ENCODE assay signal across 12 mouse cellular contexts in the genomic region with DNA sequence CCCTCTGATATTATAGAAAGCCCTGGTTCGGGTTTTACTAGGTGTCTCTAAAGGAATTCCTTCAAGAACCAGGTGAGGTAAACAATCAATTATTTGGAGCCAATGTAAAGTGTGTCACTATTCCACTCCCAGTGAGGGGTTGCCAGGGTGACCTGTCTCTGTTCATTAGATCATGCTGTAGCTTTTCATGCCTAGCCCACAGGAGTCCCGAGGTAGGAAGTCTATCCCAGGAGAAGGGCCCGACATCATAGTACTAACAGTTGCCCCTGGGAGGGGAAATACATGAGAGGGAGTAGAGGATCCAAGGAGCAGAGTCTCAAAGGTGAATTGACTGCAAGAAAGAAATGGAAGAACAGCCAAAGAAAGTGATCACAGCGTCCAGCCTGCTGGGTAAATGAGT.
A peak's percentile ranks its signal among the peaks of the same experiment; 100 is the strongest.
DNase-seq lines count a peak whose midpoint lies in the region; ATAC-seq lines count a peak whose summit lies in the region.
"Had no signal": no experiment of that assay in that cellular context is flagged by ENCODE, and none has a peak within 500 bp of the region (broad histone marks: within the 10 kb centered on the region; RNA-seq: fewer than 3 reads in every experiment).

No protein-coding gene starts in this region.

- 38% methylated on average over 4 of the region's 4 CpGs for WGBS in hindbrain, embryonic 13.5 days
- 51% methylated on average over 4 of the region's 4 CpGs for WGBS in neural tube, embryonic 13.5 days

- intact Hi-C loops in heart, postnatal 10 days (cut with DNase I) = no loop called here

- no peak for ATAC-seq in hindbrain, embryonic 13.5 days (ENCODE audit: low FRiP score)
- ATAC-seq in neural tube, embryonic 13.5 days (ENCODE audit: low read depth) = no peak
- ATAC-seq: CD4-positive, CD25-positive, alpha-beta regulatory T cell, adult 4 months had no signal

- no peaks in the 10 kb centered on the region for H3K27me3 ChIP-seq in hindbrain, embryonic 13.5 days
- H3K27me3 ChIP-seq in neural tube, embryonic 13.5 days = peaks cover 3% of the 10 kb centered on the region; the same call in 1 of the 2 replicates

- H3K9ac ChIP-seq in hindbrain, embryonic 13.5 days = peak overlapping the region; percentile 95
- peak overlapping the region; percentile 90 for H3K9ac ChIP-seq in neural tube, embryonic 13.5 days

- H3K36me3 ChIP-seq in hindbrain, embryonic 13.5 days = no peaks in the 10 kb centered on the region
- no peaks in the 10 kb centered on the region for H3K36me3 ChIP-seq in neural tube, embryonic 13.5 days

- H3K27ac ChIP-seq in hindbrain, embryonic 13.5 days = peak overlapping the region; percentile 92
- H3K27ac ChIP-seq in neural tube, embryonic 13.5 days (replicated peaks) = peak overlapping the region; percentile 94

- H3K4me2 ChIP-seq in hindbrain, embryonic 13.5 days = peak overlapping the region; percentile 73
- H3K4me2 ChIP-seq in neural tube, embryonic 13.5 days = peak overlapping the region; percentile 77
- H3K4me2 ChIP-seq: liver, embryonic 11.5 days had no signal

- peak overlapping the region; percentile 73 for H3K4me3 ChIP-seq in hindbrain, embryonic 13.5 days
- peak overlapping the region; percentile 76 for H3K4me3 ChIP-seq in neural tube, embryonic 13.5 days

- H3K9me3 ChIP-seq in hindbrain, embryonic 13.5 days = no peaks in the 10 kb centered on the region
- no peaks in the 10 kb centered on the region for H3K9me3 ChIP-seq in neural tube, embryonic 13.5 days

- H3K4me1 ChIP-seq in hindbrain, embryonic 13.5 days (replicated peaks) = peaks cover 39% of the 10 kb centered on the region
- H3K4me1 ChIP-seq in neural tube, embryonic 13.5 days (replicated peaks) = peaks cover 27% of the 10 kb centered on the region

- peak; percentile 16 to 28 for DNase-seq in layer of hippocampus, postnatal 14 days (ENCODE audit: low spot score in 2 of 2)
- DNase-seq in layer of hippocampus, adult 9-10 months (ENCODE audit: low spot score) = no peak
- DNase-seq in cerebellum, postnatal 25 days = peak; percentile 34 to 38
- no peak for DNase-seq in right cerebral cortex, postnatal 36 days (ENCODE audit: low spot score in 2 of 2)
- DNase-seq in heart, postnatal 10 days = no peak
- no peak for DNase-seq in lung, postnatal 36 days
- DNase-seq: gastrocnemius, postnatal 14 days; kidney, postnatal 36 days had no signal

Comparison
In these comparisons a context has a peak if more than half of its experiments do, and no peak if none do; other contexts are left out.
1. DNase-seq: peak in layer of hippocampus, postnatal 14 days (2 of 2) and cerebellum, postnatal 25 days (2 of 2); none in layer of hippocampus, adult 9-10 months (single experiment), right cerebral cortex, postnatal 36 days (0 of 2), heart, postnatal 10 days (0 of 2) and lung, postnatal 36 days (single experiment).